Mouse (Mus musculus): ENCODE data around the gene Ccdc8.

Ccdc8 gene

DNA sequence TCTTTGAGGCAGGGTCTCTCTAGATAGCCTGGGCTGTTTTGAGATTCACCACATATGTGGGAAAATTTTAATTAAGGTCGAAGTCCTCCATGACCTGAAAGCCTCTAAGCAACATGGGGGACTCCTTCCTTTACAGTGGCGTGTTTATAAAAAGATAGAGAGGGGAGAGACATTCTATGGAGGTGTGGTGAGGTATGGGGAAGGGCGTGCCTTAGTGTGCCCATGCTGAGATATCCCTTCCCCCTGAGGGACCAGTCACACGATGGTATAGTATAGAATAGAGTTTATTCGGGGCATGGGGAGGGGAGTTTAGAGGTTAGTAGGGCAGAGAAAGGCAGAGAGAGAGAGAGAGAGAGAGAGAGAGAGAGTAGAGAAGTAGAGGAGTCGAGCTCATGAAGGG is 14.3 kb upstream of the Ccdc8 start:
- no peak for DNase-seq

DNA sequence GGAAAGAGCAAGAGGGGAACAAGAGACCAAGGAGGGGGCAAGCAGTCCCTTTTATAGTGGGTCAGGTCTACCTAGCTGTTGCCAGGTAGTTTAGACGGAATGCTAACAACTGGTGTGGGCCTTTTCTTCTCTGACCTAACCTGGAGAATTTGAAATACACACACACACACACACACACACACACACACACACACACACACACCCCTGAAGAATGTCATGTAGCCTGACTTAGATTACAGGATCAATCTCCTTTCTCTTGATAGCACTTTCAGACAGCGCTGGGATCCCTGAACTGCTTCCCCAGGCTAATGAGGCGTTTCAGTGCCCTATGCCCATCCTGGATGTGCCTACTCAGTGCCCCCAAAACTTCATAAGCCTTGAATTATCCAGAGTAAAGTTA is 13.9 kb upstream of the Ccdc8 start:
- DNase-seq = no peak

DNA sequence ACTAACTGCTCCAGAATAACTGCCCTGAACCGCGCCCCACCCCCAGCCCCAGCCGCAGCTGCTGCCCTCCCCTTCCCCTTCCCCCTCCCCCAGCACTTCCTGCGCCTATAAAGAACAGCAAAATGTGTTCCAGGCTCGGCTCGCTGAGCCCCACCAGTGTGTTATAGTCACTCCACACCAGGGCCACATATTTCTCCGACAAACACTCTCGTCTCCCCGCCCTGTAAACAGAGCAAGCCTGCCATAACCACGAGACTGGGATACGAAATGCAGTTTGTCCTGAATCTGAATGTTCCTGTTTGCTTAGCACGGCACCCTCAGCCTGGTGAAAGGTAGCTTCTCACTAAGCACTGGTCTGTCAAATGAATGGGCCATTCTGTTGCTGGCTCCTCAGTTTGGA is 12.2 kb upstream of the Ccdc8 start:
- peak; percentile 76 to 77 for DNase-seq

DNA sequence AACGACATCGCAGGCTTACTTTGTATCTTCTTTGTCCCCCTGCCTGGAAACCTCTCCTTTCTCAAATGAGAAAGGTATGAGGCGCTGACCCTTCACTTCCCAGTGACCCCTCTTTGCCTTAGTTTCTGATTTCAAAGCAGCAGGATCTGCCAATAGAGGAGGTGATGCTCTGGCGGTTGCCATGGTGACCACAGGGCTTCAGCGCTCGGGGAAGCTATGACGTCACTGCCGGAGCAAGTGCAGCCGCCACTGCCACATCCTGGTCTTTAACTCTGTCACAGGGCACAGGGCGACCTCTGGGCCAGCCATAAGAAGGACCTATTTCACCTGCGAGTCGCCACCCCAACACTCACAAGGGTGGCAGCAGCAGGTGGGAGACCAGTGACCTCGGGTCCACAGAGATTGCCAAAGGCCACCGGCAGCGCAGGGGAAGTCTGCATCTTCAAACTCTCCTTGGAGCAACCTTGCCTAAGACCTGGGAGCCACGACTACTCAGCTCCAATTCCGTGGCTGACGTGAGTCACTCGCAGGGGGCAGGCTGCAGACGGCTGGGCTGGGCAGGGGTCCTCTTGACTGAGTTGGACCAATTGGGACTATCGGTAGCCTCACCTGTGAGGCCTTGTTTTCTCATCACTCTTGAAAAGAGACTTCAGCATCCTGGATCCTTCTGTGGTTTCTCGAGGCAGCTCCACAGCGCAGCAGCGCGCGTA is 9.5 kb upstream of the Ccdc8 start, which contains the start of gene Gm42372:
Gene Gm42372, plus strand, starts transcription at position 228 of the 710 bp plus-strand sequence.
- DNase-seq = peak; percentile 93

DNA sequence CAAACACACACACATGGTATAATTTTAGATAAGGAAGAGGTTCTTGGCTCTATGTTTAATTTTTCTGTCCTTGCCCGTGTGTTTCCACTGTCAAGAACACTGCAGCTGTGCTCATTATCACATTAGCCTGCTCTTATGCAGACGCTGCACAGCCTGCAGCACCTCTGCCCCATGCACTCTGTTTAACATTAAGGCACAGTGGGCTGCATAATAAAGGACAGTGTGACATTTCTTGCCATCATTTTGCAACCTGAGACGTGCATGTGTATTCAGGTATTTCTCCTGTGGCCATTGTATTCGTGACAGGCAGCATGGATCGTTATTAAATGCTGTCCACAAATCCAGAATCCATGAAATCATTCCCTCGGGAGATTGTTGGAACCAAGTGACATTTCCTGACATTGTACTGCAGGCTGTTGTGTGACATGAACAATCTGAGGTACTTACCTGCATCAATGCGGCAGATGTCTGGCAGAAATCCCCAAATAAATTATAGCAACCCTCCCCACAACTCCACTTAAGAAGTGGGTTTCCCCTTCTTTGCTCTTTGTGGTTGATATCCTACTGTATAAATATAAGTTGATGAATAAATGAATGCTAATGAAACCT is 4.9 kb upstream of the Ccdc8 start:
- no peak for DNase-seq

DNA sequence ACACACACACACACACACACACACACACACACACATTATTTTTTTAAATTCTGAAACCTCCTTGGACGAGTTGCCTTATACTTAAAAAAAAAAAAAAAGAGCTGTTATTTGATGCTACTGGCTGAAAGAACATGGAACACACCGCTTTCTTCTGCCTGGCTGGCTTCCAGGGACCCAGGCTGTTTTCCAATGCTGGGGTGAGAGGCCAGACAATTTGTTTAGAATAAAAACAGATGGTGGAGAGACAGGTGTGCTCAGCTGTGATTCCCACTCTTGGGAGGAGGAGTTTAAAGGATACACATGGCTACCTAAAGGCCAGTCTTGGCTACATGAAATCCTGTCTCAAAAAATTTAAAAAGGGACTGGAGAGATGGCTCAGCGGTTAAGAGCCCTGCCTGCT is 4.1 kb upstream of the Ccdc8 start:
- DNase-seq = peak; percentile 76 to 79

DNA sequence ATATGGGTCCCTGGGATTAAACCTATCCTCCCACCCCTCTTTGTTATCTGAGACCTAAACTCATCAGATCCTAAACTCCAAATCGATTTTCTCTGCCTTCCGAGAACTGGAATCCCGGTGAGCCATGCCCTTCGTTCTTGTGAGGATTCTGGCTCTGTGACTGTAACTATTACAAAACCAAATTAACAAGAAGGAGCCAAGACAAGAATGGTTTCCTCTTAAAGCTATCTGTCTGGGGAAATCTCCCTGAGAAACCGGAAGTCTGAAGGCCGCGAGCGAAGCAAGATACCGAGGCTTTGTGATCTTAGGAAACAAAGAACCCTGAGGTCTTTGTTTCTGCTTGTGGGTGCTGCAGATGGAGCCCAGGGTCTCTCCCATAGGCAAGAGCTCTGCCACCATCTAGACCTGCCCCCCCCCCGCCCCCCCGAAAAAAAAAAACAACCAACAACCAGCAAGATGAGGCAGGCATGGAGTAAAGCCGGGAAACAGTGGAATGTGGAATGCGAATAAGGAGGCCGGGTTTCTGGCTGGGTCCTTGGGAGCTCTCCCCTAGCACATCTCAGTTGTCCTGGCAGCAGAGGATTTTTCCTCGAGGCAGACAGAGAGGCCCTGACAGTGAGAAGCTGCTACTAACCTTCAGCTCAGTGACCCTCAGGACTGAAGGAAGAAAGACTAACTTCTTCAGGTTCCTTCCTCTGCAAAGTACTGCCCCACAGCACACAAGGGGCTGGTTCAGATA is 2.3 kb upstream of the Ccdc8 start:
- DNase-seq = no peak

DNA sequence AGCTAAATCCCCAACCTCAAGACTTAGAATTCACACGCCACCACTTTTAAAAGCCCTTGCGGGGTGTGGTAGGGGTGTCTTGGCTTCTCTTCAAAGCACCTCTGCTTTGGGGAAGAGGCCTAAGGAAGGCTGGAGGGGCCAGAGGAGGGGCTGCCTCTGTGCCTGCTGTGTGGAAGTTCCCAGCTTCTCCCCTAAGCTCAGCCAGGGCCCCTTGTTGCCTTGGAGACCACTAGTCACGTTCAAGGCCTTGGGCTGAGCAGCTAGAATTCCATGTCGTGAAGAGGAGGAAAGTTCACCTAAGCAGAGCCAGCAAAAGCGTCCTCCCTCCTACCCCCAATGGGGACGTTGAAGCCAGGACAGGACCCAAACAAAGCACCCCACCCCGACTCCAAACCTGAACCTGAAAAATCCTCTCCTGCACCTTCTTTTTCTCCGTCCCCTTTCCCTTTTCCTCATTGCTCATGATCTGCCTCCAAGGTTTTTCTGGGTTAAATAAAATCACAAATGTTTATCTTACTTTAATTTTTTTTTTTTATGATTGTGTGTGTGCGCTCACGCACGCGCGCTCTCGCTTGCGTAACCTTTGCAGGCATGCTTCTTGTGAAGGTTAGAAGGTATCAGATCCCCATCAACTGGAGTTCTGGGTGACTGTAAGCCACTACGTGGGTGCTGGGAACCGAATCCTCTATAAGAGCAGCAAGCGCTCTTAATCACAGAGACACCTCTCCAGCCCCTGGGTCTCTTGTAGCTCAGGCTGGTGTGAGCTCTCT is 642 bp upstream of the Ccdc8 start:
- no peak for DNase-seq

DNA sequence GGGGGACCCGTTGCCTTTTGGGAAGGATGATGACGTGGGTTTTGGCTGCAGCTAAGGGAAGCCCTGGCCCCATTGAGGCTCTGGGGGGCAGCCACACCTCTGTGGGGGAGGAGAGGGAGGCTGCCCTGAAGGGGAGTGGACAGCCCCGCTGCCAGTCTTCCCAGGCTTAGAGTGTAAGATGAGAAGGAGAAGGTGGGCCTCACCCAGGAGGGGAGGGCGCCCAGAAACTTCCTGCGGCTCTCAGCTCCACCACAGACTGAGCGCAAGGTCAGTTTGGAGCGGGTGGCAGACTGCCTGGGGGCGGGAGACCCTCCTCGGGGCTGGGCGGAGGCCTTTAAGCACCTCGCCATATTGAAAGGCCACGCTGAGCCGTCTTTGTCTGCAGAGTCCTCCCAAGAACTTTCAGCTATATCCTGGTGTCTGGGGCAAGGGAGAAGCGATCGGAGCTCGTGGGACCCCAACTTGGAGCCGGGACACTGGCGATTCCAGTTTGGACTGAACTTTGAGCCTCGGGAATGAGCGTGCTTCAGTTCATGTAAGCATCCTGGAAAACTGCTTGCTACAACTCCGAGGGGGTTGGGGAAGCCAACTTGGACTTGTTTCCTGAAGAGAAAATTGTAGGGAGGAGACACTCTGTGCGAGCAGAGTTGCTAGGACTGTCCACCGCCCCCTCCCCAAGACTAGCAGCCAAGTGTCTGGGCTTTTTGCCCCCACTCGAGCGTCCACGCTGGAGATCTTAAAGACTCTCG is 1.3 kb downstream of the Ccdc8 start:
- peak; percentile 42 to 67 for DNase-seq

DNA sequence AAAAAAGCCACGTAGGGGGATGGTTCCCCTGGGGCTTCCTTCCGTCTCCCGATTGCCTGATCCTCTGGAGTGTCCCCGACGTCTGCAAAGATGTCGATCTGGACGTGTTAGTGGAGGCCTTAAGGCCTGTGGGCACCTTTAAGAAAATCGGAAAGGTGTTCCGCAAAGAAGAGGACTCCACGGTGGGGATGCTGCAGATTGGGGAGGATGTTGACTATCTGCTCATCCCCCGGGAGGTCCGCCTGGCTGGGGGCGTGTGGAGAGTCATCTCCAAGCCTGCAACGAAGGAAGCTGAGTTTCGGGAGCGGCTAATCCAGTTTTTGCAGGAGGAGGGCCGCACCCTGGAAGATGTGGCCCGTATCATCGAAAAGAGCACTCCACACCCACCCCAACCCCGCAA is 1.9 kb downstream of the Ccdc8 start:
- no peak for DNase-seq

DNA sequence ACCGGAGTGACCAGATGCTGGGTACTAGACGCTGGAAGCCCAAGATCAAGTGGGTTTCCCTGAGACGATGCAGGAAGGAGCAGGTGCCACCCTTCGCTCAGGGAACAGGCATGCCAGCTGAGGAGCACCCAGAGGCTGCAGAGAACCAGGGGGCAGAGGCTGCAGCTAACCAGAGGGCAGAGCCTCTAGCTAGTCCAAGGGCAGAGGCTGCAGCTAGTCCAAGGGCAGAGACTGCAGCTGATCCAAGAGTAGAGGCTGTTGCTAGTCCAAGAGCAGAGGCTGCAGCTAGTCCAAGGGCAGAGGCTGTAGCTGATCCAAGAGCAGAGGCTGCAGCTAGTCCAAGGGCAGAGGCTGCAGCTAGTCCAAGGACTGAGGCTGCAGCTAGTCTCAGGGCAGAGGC is 2.8 kb downstream of the Ccdc8 start:
- no peak for DNase-seq

DNA sequence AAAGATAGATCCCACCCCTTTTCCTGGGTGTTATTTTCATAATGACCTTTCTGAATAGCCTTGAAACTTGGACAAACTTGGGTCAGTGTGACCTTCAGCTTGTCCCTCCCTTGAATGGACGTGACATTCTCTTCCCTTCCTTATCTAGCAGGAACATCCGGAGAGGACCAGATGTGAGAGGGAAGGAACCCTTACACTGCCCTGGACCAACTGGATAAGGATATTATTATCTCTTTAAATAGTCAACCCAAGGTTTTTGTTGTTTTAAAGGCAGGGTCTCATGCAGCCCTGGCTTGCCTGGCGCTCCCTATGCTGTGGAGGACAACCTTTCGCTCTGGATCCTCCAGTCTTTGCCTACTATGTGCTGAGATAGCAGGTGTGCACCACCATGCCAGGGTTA is 6.7 kb downstream of the Ccdc8 start:
- DNase-seq = no peak

DNA sequence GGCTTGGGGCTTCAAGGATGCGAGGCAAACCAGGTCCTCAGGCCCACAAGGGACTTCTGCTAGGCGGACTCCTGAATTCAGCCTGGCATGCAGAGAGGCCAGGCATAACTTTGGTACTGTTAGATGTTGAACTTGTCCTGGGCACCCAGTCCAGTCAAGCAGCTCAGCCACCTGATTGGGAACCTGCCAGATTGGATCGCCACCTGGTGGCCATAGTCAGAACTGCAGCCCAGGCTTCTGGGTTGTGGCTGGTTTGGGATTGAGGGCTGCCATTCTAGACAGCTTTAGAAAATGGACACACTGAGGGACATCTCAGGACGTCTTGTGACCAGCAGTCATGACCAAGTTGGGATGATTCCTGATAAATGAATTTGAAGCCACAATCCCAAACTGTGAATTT is 7.1 kb downstream of the Ccdc8 start:
- peak; percentile 94 to 96 for DNase-seq

DNA sequence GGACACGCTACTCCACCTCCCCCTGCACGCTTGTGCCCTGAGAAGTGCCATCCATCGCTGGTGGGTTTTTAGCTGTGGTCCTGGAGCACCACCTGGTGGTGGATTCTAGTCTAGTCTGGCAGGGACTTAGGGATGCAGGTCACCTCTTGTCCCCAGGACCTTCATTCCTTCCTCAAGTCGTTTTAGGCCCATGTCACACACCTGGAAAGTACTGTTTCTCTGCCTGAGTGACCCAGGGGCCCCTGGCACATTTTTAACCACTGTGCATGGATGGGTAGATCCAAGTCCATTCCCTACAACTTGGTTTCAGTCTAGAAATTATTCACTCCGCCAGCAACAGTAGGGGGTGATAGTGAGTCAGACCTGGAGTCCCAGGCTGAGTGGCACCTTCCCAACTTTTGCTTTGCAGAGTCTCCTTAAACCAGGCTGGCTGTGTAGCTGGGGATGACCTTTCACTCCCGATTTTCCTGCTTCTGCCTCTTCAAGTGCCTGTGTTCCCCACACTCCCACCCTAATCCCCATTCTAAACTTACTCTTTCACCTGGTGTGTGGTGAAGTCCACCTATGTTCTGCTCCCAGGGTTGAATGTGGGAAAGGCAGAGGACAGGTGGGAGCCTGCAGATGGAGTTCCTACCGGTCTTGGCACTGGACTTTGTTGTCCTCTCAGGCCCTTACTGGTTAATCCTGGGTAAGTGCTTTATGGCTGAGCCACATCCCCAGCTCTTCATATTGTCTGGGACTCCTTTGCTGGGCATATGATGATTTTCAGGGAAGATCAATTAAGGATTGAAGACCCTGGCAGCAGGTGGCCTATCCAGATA is 10.1 kb downstream of the Ccdc8 start:
- DNase-seq = peak; percentile 95 to 97

DNA sequence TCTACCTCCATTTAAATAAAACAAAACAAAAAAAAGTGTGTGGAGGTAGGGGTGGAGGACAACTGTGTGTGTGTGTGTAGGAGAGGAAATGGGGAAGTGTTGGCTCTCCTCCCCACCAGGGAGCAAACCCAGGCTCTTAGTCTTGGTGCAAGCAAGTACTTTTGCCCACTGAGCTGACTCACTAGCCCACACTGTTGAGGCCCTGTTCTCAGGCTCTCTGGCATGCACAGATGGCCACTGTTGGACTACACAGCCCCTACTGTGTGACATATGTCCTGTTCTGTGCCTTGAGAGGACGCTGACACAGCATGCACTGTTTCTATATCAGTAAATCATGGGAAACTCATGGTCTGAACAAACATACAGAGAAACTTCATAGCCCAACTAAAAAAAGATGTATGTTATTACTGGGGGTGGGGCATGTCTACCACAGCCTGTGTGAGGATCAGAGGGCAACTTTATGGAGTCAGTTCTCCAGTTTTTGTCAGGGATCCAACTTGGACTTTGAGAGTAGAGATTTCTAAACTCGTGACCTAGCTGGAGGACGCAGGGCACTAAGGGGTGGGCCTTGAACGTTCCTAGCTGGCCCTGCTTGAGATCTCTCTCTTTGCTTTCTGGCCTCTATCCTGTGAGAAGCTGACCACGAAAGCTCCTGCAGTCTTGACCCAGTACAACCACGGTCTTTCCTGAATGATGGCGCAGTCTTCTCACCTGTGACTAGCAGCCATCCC is 10.9 kb downstream of the Ccdc8 start:
- peak; percentile 65 to 80 for DNase-seq

DNA sequence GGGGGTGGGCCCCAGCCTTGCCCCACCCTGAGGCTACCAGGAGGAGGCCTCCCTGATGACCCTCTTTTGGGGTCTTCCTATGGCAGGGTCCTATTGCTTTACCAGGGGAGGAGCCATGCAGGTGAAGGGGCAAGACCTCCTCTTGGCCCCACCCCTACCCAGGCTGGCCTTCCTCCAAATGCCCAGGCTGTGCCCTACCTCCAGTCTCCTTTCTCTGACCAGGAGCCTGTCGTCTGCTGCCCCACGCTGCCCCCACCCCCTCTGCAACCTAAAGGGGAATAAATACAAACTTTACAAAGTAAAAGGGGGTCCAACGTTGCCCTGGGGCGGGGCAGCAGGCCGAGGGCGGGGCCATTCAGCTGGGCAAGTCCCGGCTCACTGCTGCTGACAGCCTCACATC is 12.2 kb downstream of the Ccdc8 start:
- peak; percentile 55 to 60 for DNase-seq

DNA sequence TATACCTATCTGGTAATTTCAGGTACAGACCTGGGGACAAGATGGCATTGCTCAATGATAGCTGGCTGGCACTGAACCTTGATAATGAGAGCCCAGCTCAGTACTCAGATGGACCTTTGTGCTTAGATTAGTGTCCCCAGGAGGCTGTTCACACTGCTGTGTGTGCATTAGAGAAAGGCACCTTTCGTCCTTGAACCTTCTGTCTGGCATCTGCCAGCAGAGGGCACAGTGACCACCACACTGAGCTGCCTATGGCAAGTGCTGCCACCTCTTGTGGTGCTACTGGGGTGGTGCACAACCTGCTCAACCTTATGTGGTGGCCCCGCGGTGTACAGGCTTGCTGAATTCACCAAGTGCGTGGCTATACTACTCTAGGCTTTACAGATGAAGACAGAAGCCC is 14.8 kb downstream of the Ccdc8 start:
- peak; percentile 67 to 72 for DNase-seq

DNA sequence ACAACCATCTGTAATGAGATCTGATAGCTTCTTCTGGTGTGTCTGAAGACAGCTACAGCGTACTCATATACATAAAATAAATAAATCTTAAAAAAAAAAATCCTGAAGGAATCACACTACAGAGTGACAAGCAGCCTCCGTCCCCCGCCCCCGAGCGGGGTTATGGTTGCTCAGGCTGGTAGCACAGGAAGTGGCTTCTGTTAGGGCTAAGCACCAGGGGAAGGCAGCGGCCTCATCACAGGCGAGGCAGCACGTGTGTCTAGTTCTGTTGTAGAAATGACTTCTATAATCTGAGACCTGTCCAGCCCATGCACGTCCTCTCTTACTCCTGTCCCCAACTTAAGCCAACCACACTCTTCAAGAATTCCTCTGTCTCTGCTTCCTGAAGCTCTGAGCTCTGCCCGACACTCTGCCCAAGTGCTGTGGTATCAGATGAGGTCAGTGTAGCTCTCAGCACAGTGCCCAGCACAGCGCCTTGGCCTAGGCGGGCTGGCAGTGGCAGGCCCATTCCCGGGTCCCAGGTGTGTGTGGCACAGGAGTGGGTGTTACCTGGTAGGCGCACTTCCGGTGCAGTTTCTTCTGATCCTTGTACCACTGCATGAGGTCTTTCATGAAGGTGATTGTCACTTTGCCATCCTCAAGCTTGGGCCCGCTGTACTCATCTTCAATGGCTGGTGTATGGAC is 17.0 kb downstream of the Ccdc8 start:
- DNase-seq = no peak

DNA sequence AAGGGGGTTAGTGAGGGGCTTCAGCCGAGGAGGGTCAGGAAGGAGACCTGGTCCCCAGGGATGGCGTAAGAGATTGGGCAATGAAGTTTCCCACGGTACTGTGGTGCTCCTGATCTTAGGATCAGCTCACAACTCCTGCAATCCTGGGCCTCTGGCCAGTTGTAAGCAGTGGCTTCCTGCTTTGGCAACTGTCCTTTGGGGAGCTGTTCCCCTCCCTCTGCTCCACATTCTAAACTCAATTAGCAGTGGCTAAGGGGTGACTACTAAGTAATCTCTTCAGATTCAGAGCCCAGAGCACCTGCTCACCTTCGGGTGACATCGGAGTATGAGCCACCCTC is 17.5 kb downstream of the Ccdc8 start:
- DNase-seq = no peak

DNA sequence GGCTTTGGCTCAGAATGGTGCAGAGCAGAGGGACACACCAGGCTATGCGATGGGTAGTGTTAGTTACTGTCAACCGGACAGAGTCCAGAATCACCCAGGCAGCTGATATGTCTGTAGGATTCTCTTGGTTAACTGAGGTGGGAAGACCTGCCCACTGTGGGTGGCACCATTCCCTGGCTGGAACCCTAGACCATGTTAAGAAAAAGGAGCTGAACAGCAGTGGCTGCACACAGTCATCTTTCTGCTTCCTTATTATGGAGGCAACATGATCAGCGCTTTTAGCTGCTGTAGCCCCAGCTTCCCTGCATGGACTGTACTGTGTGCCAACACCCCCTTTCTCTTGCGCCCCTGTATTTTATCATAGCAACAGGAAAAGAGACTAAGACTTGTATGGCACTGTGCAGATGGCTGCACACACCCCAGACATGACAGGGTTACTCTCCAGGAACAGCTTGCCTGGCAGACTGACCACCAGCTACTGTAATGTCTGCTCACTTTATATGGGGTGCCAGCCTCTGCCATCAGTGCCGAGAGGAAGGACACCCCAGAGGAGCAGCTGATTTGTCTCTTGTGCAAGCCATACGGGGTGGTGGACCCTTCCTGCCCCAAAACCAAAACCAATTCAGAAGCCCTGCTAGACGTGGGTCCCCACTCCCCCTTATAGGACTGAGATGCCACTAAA is 19.5 kb downstream of the Ccdc8 start:
- DNase-seq = peak; percentile 80

Measured in cerebellum, postnatal 10 days (tissue).